In genomic region chr5:100266671-100267510, GRCm38 (mm10) we compare ENCODE assay signal across 11 mouse cellular contexts.
DNase-seq lines count a peak whose midpoint lies in the region; ATAC-seq and TF ChIP-seq lines count a peak whose summit lies in the region.
"Had no signal": no experiment of that assay in that cellular context is flagged by ENCODE, and none has a peak within 500 bp of the region (broad histone marks: within the 10 kb centered on the region; RNA-seq: fewer than 3 reads in every experiment).

No protein-coding gene starts in this region.

- H3K4me2 ChIP-seq in lung, embryonic 16.5 days (ENCODE audit: low read depth, low read length), result no peak overlapping the region
- H3K4me2 ChIP-seq in lung, postnatal 0 days (replicated peaks; ENCODE audit: low read depth, low read length), result no peak overlapping the region
- peak overlapping the region; percentile 6; the same call in 1 of the 2 replicates for H3K4me2 ChIP-seq in embryonic facial prominence, embryonic 14.5 days (ENCODE audit: low read depth, low read length)
- no peak overlapping the region for H3K4me2 ChIP-seq in neural tube, embryonic 15.5 days
- H3K4me2 ChIP-seq: kidney, embryonic 15.5 days had no signal

- no peaks in the 10 kb centered on the region for H3K36me3 ChIP-seq in lung, embryonic 16.5 days (ENCODE audit: control insufficient read depth, insufficient read depth, low read length)
- no peaks in the 10 kb centered on the region for H3K36me3 ChIP-seq in lung, postnatal 0 days (ENCODE audit: insufficient read depth, low read length)
- no peaks in the 10 kb centered on the region for H3K36me3 ChIP-seq in embryonic facial prominence, embryonic 14.5 days (ENCODE audit: control insufficient read depth, insufficient read depth, low read length)
- no peaks in the 10 kb centered on the region for H3K36me3 ChIP-seq in neural tube, embryonic 15.5 days
- H3K36me3 ChIP-seq: kidney, embryonic 15.5 days had no signal

- WGBS in lung, embryonic 16.5 days, result 46% methylated on average over 17 of the region's 17 CpGs
- 40% methylated on average over 17 of the region's 17 CpGs for WGBS in lung, postnatal 0 days
- WGBS in cerebellum, adult 2 months, result 25% methylated on average over 17 of the region's 17 CpGs
- 25% methylated on average over 17 of the region's 17 CpGs for WGBS in embryonic facial prominence, embryonic 14.5 days
- 54% methylated on average over 17 of the region's 17 CpGs for WGBS in neural tube, embryonic 15.5 days

- TF ChIP-seq CTCF in lung, postnatal 0 days (IDR thresholded peaks at IDR 0.05), result no peak
- no peak for TF ChIP-seq CTCF in cerebellum, adult 2 months (IDR thresholded peaks at IDR 0.05; ENCODE audit: borderline replicate concordance, insufficient read depth, low read depth, low read length)

- peak; percentile 28; the same call in 1 of the 2 replicates for ATAC-seq in lung, embryonic 16.5 days (ENCODE audit: low read depth)
- ATAC-seq in lung, postnatal 0 days, result no peak
- peak; percentile 91 for ATAC-seq in embryonic facial prominence, embryonic 14.5 days (ENCODE audit: low read depth)
- peak; percentile 61; the same call in 1 of the 2 replicates for ATAC-seq in neural tube, embryonic 15.5 days (ENCODE audit: low FRiP score)

- no peak for TF ChIP-seq POLR2A in cerebellum, adult 2 months (IDR thresholded peaks at IDR 0.05; ENCODE audit: borderline replicate concordance, insufficient read depth, low read length)

- DNase-seq in lung, postnatal 0 days (ENCODE audit: low spot score), result no peak
- peak; percentile 88 to 92 for DNase-seq in cerebellum, adult 2 months
- peak; percentile 81 for DNase-seq in embryonic facial prominence, embryonic 14.5 days (ENCODE audit: low spot score)
- no peak for DNase-seq in adrenal gland, postnatal 14 days
- DNase-seq in ovary, adult 18-20 months (ENCODE audit: low spot score), result no peak
- DNase-seq: adrenal gland, postnatal 36 days; gastrocnemius, postnatal 14 days had no signal

- no peak overlapping the region for H3K4me3 ChIP-seq in lung, embryonic 16.5 days (ENCODE audit: low read length)
- no peak overlapping the region for H3K4me3 ChIP-seq in lung, postnatal 0 days (ENCODE audit: low read depth, low read length)
- peak overlapping the region; percentile 2 for H3K4me3 ChIP-seq in cerebellum, adult 2 months (replicated peaks; ENCODE audit: insufficient read depth, low read depth, low read length)
- H3K4me3 ChIP-seq in embryonic facial prominence, embryonic 14.5 days (ENCODE audit: low read depth, low read length), result no peak overlapping the region
- H3K4me3 ChIP-seq in neural tube, embryonic 15.5 days (replicated peaks), result no peak overlapping the region
- H3K4me3 ChIP-seq: kidney, embryonic 15.5 days; myocyte had no signal

- TF ChIP-seq EP300 in lung, postnatal 0 days (IDR thresholded peaks at IDR 0.05), result no peak

- H3K9ac ChIP-seq in lung, embryonic 16.5 days (ENCODE audit: low read length), result no peak overlapping the region
- no peak overlapping the region for H3K9ac ChIP-seq in lung, postnatal 0 days (replicated peaks; ENCODE audit: low read depth)
- H3K9ac ChIP-seq in embryonic facial prominence, embryonic 14.5 days (ENCODE audit: low read depth, low read length), result no peak overlapping the region
- no peak overlapping the region for H3K9ac ChIP-seq in neural tube, embryonic 15.5 days (replicated peaks)
- H3K9ac ChIP-seq: kidney, embryonic 15.5 days had no signal

- no peaks in the 10 kb centered on the region for H3K27me3 ChIP-seq in lung, embryonic 16.5 days (ENCODE audit: control insufficient read depth, insufficient read depth, low read depth, low read length)
- no peaks in the 10 kb centered on the region for H3K27me3 ChIP-seq in lung, postnatal 0 days (replicated peaks; ENCODE audit: insufficient read depth, low read length)
- no peaks in the 10 kb centered on the region for H3K27me3 ChIP-seq in cerebellum, adult 2 months (ENCODE audit: control insufficient read depth, insufficient read depth, low read length)
- no peaks in the 10 kb centered on the region for H3K27me3 ChIP-seq in embryonic facial prominence, embryonic 14.5 days (replicated peaks; ENCODE audit: control insufficient read depth, insufficient read depth, low read length)
- H3K27me3 ChIP-seq in neural tube, embryonic 15.5 days (replicated peaks), result no peaks in the 10 kb centered on the region
- H3K27me3 ChIP-seq: kidney, embryonic 15.5 days had no signal

- no peaks in the 10 kb centered on the region for H3K4me1 ChIP-seq in lung, embryonic 16.5 days (replicated peaks; ENCODE audit: control insufficient read depth, insufficient read depth, low read length)
- no peaks in the 10 kb centered on the region for H3K4me1 ChIP-seq in lung, postnatal 0 days (ENCODE audit: insufficient read depth, low read depth, low read length)
- H3K4me1 ChIP-seq in cerebellum, adult 2 months (ENCODE audit: control insufficient read depth, insufficient read depth, low read length), result peaks cover 13% of the 10 kb centered on the region
- peaks cover 3% of the 10 kb centered on the region; the same call in 1 of the 2 replicates for H3K4me1 ChIP-seq in embryonic facial prominence, embryonic 14.5 days (ENCODE audit: control insufficient read depth, insufficient read depth, low read length)
- peaks cover 10% of the 10 kb centered on the region for H3K4me1 ChIP-seq in neural tube, embryonic 15.5 days

- H3K27ac ChIP-seq in lung, embryonic 16.5 days (ENCODE audit: low read length), result no peak overlapping the region
- H3K27ac ChIP-seq in lung, postnatal 0 days (ENCODE audit: low read length), result no peak overlapping the region
- H3K27ac ChIP-seq in cerebellum, adult 2 months (ENCODE audit: insufficient read depth, low read length), result no peak overlapping the region
- H3K27ac ChIP-seq in embryonic facial prominence, embryonic 14.5 days (replicated peaks; ENCODE audit: low read depth, low read length), result peak overlapping the region; percentile 61
- H3K27ac ChIP-seq in neural tube, embryonic 15.5 days (replicated peaks), result no peak overlapping the region; the same call in 1 of the 2 replicates
- H3K27ac ChIP-seq: kidney, embryonic 15.5 days had no signal

- H3K9me3 ChIP-seq in lung, embryonic 16.5 days (ENCODE audit: control insufficient read depth, low read length), result no peaks in the 10 kb centered on the region
- H3K9me3 ChIP-seq in lung, postnatal 0 days (ENCODE audit: low read length), result no peaks in the 10 kb centered on the region
- H3K9me3 ChIP-seq in embryonic facial prominence, embryonic 14.5 days (ENCODE audit: control insufficient read depth, low read length), result no peaks in the 10 kb centered on the region
- H3K9me3 ChIP-seq in neural tube, embryonic 15.5 days (replicated peaks), result no peaks in the 10 kb centered on the region
- H3K9me3 ChIP-seq: kidney, embryonic 15.5 days had no signal

Comparison
In these comparisons a context has a peak if more than half of its experiments do, and no peak if none do; other contexts are left out.
1. DNase-seq: peak in cerebellum, adult 2 months (2 of 2) and embryonic facial prominence, embryonic 14.5 days (single experiment); none in lung, postnatal 0 days (single experiment), adrenal gland, postnatal 14 days (single experiment) and ovary, adult 18-20 months (single experiment).